Mouse (Mus musculus) central nervous system, embryonic 14 days (tissue): ENCODE results near the gene Olfr978. TPM values are rescaled to one million over a fixed set of nuclear protein-coding genes. Genes with fewer than 3 reads are reported as not detected.

Experiments
- polyA plus RNA-seq: library from polyadenylated mRNA; depleted of rRNA; stranded (reverse); fragments of >200 nt; gene quantifications from 2 replicates; pipeline ENCODE4 v1.2.3, GENCODE M21; 2012; rRNA removed

Gene Olfr978
- polyA plus RNA-seq: not detected in 2 replicates

DNA sequence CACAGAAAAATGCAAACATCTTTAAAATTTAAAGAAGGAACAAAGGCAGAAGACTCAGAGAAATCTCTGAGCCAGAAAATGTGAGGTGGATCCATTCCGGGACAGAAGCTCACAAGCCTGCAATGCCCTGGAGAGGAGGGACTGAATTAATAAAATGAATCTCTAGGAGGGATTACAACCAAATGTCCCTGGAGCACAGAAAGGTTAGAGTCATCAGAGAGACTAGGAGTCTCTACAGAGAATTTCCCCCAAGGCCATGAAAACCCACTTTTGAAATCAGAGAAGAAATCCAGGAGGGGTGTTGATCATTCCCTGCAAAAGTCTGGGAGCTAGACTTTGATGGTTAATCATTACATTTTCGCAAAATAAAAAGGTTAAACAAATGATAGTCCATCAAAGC lies at the start of gene Olfr978:
Gene Olfr978 (plus strand): TSS at position 301 of the 400 bp plus-strand sequence.

DNA sequence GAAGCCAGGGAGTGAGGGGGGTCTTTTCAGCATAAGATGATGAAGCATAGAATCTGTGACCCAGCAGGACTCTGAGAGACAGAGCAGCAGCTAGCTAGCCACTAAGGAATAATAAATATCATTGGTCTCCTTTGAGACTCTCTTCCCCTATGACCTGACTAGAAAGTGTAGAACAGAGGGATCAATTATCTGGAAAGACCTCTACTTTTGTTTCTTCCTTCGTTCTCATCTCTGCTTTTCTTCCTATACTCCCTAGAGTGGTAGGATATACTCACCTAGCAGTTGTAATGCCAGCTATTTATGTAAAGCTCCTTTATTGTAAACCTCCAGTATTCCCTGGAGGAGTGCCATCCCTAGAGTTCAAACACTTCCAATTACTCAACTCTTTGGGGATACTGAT lies 40.0 kb upstream of the Olfr978 start, which contains the start of gene Olfr975:
Gene Olfr975 (minus strand): TSS at position 101 of the 400 bp plus-strand sequence.

GRCm38 (mm10) chr9:39961033-39961432 lies 30.9 kb upstream of the Olfr978 start, which contains the start of gene Olfr976:
Olfr976 (minus strand) TSS chr9:39961133.

GRCm38 (mm10) chr9:40003365-40003764 lies 11.5 kb downstream of the Olfr978 start, which contains the start of gene Olfr979:
Olfr979 (minus strand) TSS chr9:40003465.

GRCm38 (mm10) chr9:40009482-40009881 lies 17.6 kb downstream of the Olfr978 start, which contains the start of gene Olfr980:
Olfr980 (minus strand) TSS chr9:40009582.

GRCm38 (mm10) chr9:40021164-40021563 lies 29.3 kb downstream of the Olfr978 start, which contains the start of gene Olfr981:
Olfr981 (plus strand) TSS chr9:40021464.

Other genes with a start within 250 kb of the Olfr978 start
- gene Olfr967, start 245.9 kb upstream of the Olfr978 start, polyA plus RNA-seq: not detected in 2 replicates
- not detected in 2 replicates for gene Olfr968, start 208.9 kb upstream of the Olfr978 start, polyA plus RNA-seq
- gene Olfr969, start 201.2 kb upstream of the Olfr978 start, polyA plus RNA-seq: not detected in 2 replicates
- not detected in 2 replicates for gene Olfr970, start 183.3 kb upstream of the Olfr978 start, polyA plus RNA-seq
- not detected in 2 replicates for gene Olfr971, start 155.2 kb upstream of the Olfr978 start, polyA plus RNA-seq
- gene Olfr972, start 125.7 kb upstream of the Olfr978 start, polyA plus RNA-seq: not detected in 2 replicates
- not detected in 2 replicates for gene Olfr229, start 84.8 kb upstream of the Olfr978 start, polyA plus RNA-seq
- not detected in 2 replicates for gene Olfr974, start 54.6 kb upstream of the Olfr978 start, polyA plus RNA-seq
- gene Olfr975, start 40.1 kb upstream of the Olfr978 start, polyA plus RNA-seq: 0.03 and 0.05 TPM in 2 replicates
- not detected in 2 replicates for gene Olfr976, start 31.0 kb upstream of the Olfr978 start, polyA plus RNA-seq
- gene Olfr979, start 11.4 kb downstream of the Olfr978 start, polyA plus RNA-seq: not detected in 2 replicates
- gene Olfr980, start 17.5 kb downstream of the Olfr978 start, polyA plus RNA-seq: not detected in 2 replicates
- gene Olfr981, start 29.4 kb downstream of the Olfr978 start, polyA plus RNA-seq: not detected in 2 replicates
- gene Olfr982, start 81.7 kb downstream of the Olfr978 start, polyA plus RNA-seq: not detected in 2 replicates
- gene Olfr983, start 101.5 kb downstream of the Olfr978 start, polyA plus RNA-seq: not detected in 2 replicates
- gene Olfr984, start 122.1 kb downstream of the Olfr978 start, polyA plus RNA-seq: not detected in 2 replicates
- not detected in 2 replicates for gene Olfr985, start 138.1 kb downstream of the Olfr978 start, polyA plus RNA-seq
- not detected in 2 replicates for gene Tmem225, start 156.0 kb downstream of the Olfr978 start, polyA plus RNA-seq
- not detected in 2 replicates for gene Olfr986, start 188.8 kb downstream of the Olfr978 start, polyA plus RNA-seq
- 8.2 and 8.7 TPM in 2 replicates for gene Zfp202, start 200.2 kb downstream of the Olfr978 start, polyA plus RNA-seq